Mouse (Mus musculus): ENCODE data around the gene Pnpt1.

The Pnpt1 gene

DNA sequence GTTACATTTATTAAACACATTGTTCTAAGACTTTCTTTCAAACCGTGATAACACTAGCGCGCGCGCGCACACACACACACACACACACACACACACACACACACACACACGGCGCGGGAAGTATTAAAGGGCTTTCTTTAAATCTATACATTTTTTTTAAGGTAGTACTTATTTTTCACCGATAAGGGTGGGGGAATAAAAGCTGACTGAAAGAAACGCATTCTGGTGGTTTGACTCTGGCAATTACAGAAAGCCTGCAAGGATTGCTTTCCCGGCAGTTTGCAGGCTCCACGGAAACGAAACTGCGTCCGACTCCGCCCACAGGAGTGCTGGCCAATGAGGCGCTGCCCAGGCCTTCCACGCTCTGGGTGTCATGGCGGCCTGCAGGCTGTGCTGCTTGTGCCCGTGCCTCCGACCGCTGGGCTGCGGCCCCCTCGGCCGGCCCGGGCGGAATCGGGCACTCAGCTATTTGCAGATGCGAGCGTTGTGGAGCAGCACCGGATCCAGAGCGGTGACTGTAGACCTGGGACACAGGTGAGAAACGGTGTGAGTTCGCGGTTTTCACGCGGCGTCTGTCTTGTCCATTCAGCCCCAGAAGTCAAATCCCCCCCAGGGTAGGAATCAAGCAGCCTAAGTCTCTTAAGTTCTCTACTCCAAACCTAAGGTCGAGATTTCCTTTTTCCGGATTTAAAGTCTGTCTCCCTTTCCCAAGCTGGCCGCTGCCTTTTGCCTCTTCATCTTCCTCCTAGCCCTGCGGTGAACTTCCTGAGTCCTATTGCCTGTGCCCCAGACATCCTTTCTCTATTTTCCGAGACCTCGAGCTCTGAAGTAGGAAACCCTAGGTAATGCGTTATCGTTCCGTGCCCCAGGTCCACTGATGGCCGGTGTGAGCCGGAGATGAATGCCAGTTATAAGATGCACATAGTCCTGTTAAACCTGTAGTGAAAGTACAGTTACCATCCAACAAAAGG is at the start of gene Pnpt1:
Gene Pnpt1 (plus strand): TSS at position 360 of the 971 bp plus-strand sequence.
- DNase-seq: peak; percentile 91

DNA sequence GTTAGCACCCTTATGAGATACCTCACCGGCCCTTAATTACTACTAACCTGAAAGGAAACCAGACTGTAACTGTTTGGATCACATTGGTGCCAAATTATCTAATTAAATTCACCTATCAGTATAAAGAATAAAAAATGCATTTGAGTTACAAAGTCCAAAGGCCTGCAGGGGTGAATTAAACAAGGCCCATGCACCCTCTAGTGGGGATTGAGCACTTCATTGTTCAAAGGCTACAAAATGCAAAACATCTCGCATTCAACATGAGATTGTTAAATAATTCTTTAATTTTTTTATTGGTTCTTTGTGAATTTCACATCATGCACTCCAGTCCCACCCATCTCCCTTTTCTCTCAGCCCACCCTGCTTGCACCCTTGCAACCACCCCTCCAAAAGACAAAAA is 38.1 kb upstream of the Pnpt1 start:
- no peak for DNase-seq

DNA sequence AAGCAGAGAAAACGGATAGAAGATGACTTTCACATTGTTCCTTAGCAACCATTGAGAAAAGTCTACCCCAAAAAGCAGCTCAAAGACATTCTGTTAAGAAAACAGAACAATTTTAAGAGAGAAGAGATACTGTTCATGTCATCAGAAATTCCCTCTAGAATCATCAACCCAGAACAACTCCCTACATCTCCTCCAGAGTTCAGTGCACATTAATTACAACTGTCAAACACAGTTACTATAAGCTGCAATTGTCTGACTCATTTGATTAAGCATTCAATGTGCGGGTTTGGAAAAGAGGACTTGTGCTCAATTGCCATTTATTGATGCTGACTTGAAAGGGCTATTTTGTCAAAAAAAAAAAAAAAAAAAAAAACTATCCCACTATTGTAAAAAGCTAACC is 31.6 kb upstream of the Pnpt1 start:
- no peak for DNase-seq

DNA sequence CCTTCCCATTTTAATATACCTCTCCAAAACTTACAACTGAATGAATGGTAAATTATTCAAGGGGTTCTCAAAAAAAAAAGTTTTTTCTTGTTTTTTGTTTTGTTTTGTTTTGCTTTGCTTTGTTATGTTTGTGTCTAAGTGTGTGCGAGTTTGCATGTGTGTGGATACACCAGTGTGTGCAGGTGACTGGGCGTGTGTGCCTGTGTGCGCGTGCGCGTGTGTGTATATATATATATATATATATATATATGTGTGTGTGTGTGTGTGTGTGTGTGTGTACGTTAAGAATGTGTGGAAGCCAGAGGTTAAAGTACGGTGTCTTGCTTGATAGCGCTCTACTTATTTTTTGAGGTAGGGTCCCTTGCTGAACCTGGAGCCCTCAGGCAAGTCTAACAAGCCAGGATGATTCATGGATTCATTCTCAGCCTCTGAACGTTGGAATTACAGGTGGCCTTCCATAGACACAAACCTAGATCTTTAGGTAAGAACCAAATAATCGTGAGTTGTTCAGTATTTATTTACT is 621 bp upstream of the Pnpt1 start:
- no peak for DNase-seq

DNA sequence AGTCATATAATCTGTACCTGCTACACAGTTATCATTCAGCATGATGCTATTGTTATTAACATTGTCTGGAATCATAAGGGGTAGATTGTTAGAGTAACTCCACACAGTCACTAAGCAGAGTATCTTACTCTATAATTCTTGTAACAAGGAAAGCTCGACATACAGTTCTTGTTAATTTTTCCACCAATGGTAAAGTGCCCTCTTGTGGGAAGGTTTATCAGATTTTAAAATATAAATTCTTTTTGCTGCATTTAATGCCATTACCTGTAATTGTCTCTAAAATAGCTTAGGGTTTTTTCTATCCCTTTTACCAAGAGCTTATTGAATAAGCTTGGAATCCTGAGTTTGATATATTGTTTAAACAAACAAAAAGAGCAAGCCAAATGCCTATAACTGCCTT is 10.1 kb downstream of the Pnpt1 start:
- no peak for DNase-seq

DNA sequence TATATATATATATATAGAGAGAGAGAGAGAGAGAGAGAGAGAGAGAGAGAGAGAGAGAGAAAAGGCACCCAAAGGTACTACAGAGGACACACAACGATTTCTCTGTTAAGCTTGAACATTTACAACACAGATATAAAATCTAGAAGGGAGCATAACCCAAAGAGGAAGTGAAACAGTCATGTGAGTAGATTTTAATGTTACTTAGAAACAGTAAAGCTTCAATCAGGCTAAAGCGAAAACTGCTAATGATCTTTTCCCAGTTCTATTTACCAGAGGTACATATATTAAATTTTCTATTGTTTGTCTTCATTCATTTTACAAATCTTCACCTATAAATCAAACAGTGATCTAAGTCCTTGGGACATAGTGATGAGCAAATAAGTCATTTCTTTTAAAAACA is 18.4 kb downstream of the Pnpt1 start:
- no peak for DNase-seq

DNA sequence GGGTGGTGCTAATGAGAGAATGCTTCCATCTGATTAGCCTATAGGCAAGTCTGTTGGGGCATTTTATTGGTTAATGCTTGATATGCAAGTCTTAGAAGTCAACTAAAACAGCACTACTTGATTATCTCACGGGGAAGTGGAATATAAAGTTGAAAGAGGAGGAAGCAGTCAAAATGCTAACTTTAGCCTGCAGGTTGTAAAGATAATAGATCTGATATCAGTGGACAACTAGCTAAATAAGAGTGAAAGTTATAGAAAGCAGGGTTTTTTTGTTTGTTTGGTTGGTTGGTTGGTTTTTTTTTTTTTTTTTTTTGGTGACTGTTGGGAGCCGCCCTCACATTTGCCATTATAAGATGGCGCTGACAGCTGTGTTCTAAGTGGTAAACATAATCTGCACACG is 33.0 kb downstream of the Pnpt1 start:
- no peak for DNase-seq

DNA sequence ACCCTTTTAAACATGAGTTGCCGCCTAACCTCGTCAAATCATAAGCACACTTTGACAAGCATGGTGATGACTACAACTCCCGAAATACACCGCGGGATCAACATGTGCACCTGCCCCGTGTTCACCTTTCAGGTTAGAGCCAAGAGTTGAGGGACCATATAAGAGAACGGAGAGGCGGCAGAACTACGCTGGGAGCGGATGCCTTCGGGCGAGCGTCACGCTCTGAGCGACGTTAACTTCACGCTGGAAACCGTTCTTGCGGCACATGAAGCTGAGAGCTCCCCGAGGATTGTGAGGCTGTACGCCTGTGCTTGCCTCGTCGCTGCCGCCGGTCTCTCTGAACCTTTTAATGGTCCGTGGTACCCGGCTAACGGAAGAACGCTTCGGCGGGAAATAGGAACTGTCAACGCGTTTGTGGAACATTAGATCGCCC is 41.4 kb downstream of the Pnpt1 start:
- DNase-seq: peak; percentile 61

DNA sequence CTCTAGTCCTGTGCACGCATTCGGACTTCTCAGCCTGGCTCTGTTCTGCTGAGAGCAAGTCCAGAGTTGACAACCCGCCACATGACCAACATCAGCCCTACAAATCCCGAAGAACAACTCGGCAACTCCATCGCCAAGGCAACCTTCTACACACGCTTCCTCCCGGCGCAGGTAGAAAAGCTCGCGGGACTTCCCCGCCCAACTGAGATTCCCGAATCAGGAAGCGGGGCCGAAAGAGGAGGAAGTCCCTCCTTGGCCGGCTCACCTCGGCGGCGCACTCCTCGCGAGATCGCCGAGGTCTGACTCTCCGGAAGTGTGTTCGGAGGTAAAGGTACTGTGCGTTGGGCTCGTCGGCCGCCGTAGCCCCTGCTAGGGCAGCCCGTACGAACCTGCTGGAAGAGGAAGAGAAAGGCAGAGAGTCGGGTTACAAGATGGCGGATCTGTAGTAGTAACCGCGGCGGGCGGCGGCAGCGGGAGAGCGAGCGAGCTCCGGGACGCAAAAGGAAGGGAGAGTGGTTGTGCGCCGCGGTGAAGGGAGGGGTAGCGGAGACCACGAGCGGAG is 42.1 kb downstream of the Pnpt1 start, which contains the start of gene Ppp4r3b:
Gene Ppp4r3b (plus strand): TSS at position 328 of the 562 bp plus-strand sequence.
- DNase-seq: peak; percentile 98

DNA sequence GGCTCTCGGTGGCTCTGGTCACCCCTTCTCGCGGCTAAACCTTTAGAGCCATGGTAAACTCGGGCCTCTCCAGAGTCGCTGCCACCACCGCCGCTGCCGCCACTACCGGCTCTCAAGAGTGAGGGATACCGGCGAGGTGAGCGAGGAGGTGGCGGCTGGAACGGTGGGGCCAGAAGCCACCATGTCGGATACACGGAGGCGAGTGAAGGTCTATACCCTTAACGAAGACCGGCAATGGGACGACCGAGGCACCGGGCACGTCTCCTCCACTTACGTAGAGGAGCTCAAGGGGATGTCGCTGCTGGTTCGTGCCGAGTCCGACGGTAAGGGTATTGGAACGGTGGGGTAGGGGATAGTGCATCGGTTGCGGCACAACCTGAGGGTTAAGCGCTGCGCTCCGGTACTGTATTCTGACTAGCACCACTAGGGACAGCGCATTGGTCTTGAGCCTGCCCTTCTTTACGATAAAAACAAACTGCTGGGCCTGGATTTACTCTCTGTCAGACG is 42.6 kb downstream of the Pnpt1 start:
- DNase-seq: no peak

DNA sequence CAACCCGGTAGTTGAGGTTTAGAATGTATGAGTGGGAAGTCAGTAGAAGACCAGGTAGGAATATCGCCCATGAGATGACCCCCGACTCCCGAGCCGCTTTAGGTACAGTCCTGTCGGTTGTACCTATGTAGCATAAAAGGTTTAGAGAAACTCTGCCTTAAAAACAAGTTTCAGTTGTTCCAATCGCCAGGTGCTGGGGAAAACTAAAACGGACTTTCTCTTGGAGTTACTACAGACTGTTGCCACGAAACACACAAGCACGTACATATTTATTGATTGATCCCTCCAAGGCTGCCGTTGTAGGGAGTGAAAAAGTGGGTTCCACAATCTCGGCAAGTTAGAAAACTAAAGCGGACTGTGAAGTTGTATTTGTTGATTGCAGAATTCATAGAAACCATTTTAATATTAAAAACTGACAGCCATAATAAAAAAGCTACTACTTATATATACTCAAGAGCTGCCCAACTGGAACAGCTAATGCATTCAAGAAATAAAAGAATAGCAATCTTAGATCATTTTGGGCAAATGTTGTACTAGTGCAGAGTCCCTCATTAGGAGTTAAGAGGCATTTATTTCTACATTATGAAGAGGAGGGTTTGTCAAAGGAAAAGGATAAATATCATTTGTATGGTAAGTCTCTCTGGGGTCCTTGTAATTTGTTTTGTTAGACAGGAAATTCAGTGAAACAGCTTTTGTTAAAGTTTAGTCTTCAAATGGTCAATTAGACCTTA is 43.3 kb downstream of the Pnpt1 start:
- no peak for DNase-seq

DNA sequence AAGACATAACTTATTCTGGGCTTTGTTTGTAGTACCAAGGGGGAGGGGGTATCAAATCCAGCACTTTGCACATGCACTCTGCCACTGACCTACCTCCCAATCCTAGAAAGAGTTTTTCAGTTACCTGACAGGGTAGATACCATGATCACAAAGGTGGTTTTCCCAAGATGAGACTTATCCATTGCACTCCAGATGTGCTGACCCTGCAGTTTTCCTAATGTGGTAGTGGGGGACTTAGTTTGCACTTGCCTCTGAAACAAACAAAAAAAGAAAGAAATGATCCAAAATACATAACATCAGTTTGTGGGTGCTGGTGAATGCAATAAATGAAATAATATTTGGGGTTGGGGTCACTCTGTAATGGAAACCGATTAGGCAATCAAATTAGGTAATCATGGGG is 48.8 kb downstream of the Pnpt1 start:
- DNase-seq: no peak

DNA sequence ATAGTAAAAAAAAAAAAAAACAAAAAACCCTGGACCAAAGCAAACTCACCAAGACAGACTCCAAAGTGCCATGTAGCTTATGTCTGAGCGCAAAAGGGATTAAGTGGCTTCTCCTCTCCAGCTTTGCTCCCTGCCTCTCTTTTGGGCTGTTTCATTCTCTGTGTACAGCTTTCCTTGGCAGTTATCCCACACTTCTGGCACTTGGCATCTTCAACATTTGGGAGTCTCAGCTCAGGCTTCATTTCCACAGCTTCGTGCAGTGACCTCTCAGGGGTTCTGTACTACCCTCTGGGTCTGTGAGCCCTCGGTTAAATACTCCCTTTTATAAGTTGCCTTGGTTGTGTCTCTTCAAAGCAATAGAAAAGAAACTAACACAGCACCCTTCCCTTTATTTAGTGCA is 50.1 kb downstream of the Pnpt1 start:
- no peak for DNase-seq

DNA sequence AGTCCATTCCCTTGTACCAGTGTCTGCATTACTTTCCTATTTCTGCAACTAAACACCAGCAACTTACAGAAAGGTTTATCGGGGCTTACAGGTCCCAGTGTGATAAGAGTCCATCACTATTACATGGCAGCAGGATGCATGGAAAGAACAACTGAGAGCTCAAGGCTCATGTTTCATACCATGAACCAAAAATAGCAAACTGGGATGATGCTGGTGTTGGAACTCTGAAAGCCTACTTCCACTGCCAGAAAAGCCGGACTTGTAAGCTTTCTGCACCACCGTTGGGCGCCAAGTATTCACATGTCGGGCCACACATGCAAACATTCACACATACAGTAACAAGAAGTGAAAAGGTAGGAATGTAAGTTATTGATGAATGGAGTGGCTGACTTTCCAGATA is 51.2 kb downstream of the Pnpt1 start:
- DNase-seq: no peak

DNA sequence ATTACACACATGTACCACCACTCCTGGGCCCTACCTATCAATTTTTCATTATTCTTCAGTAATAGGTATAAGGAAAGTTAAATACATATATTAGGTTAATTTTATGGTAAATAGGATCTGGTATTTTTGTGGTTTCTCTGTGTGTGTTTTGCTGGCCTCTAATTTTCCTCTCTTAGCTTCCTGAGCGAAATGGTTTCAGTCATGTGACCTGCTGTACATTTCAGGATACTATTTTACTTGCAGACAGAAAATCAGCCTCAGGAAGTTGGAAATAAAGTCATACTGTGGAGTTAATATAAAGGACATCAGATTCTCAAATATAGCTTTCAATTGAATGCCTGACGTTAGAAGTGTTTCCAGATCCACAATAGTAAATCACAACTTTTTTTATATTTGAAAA is 58.4 kb downstream of the Pnpt1 start:
- no peak for DNase-seq

DNA sequence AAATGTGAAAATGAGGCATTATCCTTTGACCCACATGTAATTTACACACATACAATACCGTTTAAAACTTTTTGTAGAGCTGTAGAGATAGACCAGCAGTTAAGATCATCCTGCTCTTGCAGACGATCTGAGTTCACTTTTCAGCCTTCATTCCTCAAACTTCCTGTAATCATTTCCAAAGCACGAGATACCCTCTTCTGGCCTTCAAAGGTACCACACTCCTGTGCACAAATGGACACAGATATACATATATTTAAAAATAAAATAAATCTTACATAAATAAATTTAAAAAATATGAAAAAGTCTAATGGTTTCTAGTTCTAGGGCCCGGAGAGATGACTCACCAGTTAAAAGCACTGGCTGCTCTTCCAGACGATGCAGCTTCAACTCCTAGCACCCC is 73.1 kb downstream of the Pnpt1 start:
- no peak for DNase-seq

DNA sequence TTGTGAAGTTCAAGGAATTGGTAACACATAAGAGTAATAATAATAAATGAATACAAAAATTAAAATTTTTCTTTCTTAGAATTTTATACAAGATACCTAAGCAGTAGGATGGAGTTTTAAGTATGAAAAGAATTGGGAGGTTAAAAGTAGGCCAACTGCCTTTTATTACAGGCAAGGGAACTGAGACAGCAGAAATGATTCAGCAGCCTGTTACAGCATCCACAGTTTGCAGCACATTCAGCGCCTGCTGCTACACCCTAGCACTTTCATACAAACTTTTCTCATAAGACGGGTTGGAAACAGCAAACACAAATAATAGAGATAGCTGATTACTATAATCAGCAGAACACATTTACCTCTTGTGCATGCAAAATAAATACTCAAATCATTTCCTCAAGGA is 79.2 kb downstream of the Pnpt1 start:
- no peak for DNase-seq
